Mouse (Mus musculus): ENCODE results near the gene Stk17b.

The Stk17b gene

DNA sequence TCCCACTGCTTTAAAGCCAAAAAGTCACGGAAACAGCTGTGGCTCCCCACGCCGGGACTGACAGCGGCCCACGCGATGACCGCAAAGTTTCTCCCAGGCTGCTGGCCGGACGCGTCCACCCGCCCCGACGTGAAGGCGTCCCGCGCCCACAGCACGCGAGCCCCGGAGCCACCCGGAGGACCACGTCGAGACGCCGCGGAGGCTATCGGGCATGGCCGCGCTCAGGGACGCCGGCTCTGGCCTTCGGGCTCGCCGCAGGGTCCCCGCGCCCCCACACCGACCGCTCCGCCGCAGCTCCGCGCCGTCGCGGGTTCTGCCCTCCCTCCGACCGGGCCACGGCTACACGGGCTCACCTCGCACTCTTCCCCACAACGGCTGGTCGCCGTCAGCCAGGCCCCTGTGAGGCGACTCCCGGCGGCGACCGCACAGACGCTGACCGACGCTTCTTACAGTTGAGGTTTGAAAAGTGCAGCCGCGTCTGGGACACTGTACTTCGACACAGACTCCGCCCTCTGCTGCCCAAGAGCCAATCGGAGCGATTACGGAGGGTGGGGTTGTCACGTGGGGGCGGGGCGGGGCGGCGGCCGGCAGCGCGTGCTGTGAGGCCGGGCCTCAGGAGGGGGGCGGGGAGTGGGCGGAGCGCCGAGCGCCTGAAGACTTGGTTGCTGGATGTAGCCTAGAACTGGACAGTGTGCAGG is at the start of gene Stk17b:
Gene Stk17b (minus strand): TSS at position 504 of the 698 bp plus-strand sequence.
- DNase-seq, result peak; percentile 97

DNA sequence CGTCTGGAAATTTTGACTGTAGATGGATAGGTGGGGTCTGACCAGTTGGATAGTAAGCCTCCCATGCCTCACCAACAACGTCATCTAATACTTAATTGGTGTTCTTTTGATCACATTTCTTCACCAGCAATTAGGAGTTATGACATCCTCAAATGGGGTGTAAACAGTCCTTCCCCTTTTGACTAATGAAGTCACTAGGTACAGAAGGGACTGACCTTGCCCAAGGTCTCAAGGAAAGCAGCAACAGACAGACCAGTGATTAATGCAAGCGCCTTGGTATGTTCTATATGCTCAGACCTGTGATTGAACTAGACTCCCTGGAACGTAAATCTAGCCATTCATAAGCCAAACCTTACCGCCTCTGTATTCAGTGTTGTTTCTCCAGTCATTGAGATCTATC is 45.3 kb upstream of the Stk17b start:
- no peak for DNase-seq

DNA sequence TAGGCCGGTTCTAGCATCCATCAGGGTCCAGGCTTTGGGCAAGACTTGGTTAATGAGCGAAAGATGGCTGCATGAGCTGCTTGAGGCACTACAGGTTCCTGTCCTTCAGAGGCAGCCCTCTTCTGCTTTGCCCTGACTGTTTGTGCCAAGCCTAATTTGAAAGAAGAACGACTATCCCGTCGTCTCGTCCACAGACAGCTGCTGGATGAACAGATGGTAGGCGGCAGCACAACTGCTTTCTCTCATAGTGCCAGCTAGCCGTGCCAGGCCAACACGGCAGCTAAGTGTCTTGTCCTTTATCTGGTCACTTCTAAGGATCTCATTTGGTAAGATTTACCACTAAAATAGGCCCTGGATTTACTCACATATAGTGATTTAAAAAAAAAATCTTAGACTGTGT is 44.1 kb upstream of the Stk17b start:
- no peak for DNase-seq

DNA sequence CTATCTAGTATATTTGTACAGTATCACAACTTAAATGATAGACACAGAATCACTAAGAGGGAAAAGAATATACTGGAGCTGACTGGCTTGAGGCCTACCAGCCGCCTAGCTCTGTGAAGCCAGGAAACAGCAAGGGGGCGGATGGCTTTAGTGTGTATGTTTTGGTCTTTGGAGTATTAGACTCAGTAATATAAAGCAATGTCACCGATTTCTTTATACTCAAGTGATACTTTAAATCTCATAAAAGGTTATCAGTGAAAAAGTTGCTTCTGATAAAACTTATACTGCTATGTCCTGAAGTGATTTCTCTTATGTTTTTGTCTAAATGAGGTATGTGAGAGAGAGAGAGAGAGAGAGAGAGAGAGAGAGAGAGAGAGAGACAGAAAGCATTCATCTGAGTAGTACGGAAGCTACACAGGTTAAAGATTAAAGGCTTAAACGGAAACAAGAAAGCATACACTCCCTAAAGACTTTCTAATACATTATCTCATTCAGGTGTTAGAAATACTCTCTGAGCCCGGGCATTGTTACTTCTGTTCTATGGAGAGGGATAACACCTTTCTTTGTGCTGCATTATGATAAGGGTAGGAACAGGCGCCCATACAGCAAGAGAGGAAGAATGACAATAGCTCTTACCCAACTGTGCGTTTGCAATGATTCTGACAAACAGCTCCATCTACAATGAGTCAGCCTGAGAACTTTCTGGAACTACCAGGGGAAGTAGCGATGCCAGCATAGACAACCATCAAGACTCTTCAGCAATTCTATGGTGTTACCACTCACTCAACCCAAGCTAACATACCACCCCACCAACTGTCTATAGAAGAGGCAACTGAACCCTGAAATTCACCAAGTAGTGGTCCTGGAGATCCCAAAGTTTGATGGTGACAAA is 39.7 kb upstream of the Stk17b start:
- DNase-seq, result no peak

DNA sequence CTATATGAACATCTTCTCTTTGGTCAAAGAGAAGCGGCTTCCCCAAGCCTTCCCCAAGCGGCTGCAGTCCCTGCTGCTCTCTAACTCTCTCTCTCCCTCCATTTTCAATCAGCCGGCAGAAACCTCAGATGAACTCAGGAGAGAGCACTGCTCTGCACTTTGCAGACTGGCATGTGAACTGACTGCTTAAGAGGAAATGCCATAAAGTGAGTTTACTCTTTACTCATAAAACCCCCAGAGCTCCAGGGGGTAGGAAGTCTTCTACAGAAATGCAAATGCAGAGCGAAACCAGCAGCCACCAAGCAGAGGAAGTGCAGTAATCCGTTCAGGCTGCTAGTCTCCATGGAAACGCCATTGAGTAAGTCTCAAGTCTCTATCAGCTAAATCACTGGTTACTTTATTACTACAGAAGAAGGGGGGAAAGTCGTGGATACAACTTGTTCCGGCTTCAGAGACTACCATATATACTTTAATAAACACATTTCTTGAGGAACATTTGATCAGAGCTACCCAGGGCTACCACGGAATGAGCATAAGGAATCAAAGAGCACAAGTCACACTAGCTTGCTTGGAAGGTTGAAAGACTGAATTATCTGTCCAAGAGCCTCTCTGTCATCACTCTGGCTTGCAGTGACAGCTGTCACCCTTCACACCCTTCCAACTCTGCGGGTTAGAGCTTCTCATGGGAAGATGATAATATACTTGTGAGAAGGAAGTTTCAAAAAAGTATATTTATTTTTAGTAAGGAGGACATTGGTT is 38.8 kb upstream of the Stk17b start:
- DNase-seq, result peak; percentile 61

DNA sequence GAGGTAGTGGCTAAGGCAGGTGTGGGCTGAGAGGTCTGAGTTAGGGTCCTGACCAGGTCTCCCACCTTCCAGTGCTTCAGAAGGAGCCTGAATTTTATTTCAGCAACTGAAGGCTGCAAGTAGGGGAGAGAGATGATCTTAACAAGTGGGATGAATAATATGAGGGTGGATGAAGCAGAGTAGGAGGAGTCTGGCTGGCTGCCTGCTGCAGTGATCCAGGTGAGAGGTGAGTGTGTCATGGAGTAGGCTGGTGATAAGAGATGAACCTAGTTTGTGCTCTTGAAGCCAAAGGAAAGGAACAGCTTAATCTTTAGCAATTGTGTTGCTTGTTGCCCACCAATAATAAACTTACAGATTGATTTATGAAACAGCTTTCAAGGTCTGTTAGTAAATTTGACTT is 37.0 kb upstream of the Stk17b start:
- DNase-seq, result no peak

DNA sequence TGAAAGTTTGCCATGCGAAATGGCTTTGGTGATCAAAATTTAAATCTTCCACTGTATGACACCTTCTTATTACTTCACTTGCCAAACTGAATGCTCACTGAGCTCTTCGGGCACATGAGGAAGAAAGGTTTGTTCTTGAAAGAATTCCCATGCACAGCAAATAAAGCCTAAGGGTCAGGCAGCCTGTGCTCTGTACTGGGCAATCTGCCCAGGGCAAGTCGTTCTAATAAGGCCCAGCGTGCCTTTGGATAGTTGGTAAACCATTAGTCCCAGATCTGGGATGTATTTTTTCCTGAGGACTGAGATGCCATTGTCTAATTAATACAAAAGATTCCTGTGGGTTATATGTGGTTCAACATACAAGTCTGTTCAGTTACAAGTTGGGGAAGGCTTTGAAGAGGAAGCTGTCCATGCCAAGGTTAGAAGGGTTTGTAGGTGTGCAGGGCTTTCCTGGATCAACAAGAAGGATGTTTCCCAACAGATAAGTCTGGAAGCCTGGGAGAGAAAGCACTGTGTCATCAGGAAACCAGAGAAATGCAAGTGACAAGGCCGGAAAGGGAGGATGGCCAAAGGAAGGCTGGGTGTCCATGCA is 35.1 kb upstream of the Stk17b start:
- peak; percentile 46 for DNase-seq

DNA sequence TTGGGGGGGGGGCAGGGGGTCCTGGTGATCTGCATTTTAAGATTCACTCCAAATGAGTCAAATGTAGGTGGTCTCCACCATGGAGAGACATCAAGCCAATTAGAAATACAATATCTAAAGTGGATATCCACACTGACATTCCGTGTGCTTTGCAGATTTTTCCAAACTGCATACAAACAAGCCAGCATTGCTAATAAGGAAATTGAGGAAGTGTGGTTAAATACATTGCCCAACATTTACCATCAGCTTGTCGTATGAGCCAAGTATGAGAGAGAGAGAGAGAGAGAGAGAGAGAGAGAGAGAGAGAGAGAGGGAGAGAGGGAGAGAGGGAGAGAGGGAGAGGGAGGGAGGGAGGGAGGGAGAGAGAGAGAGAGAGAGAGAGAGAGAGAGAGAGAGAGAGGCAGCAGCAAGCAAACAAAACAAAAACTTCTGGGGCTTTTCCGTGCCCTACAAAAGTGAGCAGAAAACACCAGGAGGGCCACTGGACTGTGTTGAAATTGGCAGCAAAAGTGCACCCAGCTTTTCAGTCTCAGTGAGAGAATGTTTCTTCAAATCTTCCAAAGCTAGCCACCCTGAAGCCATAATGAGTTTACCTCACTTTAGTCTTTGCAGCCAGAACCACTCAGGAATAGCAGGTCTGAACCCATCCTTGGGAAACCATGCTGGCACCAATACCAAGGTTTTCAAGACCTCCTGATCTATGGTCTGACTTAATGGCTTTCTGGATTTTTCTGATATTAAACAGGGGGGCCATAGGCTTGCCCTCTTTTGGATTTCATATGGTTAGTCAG is 33.2 kb upstream of the Stk17b start:
- DNase-seq, result no peak

DNA sequence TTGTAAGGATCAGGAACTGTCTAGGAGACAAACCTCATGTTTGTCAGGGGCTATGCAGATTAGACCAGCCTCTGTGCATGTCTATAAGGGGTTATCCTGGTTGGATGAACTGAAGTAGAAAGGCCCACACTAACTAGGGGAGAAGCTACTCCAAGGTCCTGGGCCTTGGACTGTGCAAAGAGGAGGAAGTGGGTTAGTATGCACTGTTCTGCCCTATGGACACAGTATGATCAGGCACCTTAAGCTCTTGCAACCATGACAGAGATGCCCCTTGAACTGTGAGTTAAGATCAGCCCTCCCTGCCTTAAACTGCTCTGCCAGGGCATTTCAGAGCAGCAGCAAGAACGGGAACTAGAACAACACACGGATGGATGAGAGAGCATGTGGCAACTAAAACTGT is 31.3 kb upstream of the Stk17b start:
- no peak for DNase-seq

DNA sequence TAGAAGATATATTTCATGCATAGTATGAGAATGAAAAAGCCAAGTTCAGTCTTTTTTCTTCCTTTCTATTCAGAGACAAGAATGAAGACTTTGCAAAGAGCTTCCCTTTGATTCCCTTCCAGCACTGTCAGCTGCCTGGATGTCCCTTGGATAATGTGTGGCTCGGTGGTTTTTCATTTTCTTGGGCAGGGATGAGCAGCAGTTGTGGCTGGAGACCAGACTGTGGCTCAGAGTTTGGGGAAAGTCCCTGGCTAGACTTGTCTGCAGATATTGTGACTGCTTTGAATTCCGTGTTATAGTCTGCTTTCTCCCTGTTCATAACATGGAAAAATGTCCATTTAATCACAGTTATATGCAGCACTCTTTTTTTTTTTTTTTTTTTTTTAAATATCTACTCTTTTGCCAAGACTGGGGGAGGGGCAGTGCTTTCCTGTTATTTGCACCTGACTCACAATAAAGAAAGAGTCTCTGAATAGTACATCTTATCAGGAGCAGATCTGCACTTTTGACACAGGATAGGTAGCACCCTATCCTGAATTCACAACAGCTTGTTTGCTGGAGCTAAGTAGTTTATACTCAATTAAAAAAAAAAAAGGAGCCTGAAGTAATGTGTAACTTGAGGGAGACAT is 29.2 kb upstream of the Stk17b start:
- DNase-seq, result no peak

DNA sequence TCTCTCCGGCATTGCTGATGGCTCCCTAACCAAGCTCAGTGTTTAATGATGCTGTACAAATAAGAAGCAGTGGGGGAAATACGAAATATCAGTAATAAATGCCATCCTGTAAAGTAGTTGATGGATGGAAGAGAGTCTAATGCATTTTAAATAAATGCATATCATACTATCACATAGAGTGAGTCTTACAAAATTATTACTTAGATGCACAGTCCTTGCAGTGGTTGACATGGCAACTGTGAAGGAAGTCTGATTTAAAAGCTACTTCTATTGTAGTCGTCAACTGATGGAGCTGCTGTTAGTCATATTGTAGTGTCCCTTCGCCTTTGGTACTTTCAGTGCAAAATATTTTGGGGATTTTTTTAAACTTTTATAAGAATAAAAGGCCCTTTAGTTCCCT is 26.9 kb upstream of the Stk17b start:
- no peak for DNase-seq

DNA sequence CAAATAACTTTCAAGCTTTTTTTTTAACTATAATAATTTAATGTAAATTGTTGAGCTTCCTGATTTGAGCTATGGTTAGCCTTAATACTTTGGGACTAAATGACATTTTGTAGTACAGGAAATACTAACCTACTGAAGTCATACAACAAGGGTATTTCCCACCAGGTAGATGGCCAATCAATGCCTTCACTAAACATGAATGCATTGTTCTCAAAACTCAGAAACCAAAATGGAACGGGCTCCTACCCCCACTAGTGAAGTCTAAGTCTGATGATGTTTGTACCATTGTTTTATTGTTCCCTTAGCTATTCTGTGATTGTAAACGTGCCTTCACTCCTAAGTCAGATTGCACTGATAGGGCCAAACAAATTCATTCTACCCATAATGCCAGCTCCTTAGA is 23.2 kb upstream of the Stk17b start:
- DNase-seq, result no peak

DNA sequence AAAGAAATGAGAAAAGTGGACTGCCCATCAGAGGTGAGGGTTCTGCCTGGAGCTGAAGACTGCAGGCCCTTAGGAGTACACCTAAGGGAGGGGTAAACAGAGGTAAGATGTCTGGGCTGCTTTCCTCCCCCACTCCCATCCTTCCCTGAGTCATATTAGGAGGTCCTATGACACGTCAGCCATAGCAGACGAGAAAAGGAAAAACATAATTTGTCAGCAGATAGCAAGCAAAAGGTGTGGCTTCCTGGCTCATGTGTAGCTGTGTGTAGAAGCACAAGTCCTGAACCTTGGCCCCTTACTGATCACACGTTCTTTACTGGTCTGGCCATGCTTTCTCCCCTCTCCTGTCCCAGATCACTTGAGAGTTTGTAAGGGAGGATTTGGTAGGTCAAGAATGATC is 12.8 kb upstream of the Stk17b start:
- no peak for DNase-seq

DNA sequence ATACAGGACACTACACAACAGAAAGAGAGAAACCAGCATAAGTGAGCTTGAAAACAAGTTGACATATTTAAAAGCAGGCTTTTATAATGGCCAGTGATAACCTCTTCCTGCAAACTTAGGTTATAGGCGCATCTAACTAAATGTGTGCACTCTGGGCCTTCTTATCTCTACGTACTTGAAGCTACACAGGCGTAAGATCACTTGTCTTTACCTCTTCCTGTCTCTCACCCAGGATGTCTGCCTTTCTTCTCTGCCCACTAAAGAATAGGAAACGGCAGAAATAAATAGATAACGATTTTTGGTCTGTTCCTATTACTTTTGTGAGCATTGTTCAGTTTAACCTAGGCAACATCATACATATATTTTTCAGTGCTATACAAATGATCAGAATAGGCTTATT is 12.1 kb upstream of the Stk17b start:
- DNase-seq, result no peak

DNA sequence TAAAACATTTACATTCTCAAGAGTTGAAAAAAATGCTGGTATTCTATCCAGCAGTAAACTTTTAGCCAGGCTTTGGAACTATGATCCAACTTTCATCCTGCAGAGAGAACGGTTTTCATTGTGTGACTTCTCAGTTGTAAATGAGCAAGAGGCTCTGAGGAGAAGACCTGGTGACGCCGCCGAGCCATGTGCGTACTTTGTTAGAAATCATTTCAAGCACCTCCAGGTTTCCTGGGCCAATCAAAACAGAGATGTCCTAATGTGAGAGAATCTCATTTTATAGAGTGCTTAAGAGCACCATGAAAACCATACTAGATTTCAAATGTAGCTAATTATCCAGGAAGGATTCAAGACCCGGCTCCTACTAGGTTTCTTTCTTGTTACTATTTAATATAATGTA is 11.2 kb upstream of the Stk17b start:
- DNase-seq, result no peak

DNA sequence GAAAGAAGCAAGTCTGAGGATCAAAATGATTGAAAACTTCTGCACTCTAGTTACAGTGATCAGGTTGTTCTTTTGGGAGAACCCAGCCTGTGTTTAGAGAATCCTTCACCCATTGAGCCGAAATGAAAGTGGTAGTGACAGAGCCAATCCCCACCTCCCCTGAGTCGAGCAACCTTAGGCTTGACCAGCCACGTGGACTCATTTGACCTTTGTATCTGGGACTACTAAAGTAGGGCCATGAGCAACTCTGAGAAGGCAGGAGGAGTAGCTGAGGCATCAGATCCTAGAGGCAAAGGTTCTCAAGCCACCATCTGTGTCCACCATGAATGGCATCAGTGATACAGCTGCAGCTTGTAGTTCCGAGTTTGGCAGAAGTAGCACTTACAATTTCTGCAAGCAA is 10.6 kb upstream of the Stk17b start:
- no peak for DNase-seq

DNA sequence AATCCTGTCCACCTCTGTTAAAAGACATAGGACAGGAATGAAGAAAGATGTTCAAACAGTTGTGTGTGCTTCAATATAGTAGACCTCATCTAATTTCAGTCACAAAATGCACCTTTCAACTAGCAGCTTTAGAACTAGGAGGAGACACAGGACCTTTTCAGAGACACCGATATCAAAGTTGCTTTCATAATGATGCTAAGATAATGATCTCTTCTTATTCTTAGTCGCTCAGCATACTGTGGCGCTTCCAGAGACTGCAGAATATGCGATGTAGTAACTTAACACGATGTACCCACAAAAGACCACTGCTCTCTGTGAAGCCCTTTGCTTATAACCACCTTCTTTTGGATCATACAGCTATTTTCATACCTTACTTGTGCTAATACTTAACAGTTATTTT is 10.1 kb upstream of the Stk17b start:
- no peak for DNase-seq

DNA sequence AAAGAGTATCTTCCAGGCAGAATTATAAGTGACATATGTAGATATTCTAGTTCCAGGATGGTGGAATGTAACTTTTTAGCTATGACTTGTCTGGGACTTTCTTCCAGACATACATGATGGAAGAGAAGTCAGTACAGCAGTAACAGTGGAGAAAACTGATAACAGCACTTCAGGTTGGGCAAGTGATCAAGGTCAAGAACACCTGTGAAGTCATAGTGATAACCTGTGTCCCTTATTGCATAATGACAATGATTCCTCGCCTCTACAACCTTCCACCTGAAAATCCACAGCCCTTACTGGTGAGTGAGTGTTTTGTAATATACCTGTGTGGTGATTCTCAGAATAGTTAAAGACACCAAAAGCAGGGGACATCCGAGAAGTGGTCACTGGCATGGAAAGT is 9.3 kb upstream of the Stk17b start:
- DNase-seq, result no peak

DNA sequence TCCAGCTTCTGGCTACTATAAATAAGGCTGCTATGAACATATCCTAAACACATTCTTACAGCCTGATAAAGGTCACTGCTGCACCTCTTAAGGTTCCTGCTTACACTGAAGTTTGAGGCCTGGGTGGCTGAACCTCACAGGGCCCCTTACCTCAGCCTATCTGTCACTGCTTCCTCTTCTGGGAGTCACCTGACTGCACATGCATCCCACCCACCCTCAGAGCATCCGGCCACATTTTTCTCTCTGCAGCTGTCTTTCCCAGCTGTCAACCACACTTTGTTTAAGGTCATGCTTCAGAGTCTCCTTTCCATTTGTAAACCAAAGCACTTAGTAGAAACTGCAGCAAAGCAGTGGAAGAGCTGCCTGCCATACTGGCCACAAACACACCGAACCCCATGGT is 6.3 kb upstream of the Stk17b start:
- no peak for DNase-seq

DNA sequence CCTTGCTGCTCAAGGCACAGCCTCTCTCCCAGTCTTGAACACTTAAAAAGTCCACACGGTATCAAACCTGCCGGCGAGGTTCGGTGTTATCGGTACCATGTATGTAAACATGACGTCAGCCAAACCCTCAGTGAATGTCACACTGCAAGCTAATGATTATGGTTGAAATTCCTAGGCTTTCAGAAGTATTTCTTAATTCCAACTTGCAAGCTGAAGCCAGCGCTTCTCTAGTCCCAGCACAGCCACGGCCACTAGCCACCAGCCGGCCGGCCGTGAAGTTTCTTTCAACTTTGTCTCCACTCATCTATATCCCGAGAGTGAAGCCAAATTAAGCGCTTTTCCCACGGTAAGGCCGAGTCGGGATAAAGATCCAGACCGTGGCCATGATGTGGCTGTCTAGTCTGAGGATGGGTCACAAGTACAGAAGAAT is 718 bp downstream of the Stk17b start:
- DNase-seq, result peak; percentile 48

DNA sequence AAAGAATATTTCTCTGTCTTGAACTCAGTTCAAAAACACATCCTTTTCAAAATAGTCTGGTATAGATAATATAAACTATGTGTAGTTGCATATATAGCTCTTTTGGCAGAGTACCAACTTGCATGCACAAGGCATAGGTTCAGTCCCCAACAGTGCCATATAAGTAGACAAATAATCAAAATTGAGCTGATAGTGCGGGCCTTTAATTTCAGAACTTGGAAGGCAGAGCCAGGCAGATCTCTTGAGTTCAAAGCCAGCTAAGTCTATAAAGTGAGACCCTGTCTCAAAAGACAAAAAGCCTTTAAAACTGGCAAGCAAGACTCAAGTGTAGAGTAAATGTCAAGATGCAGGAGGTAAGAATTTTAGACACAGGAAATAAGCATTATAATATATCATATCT is 2.1 kb downstream of the Stk17b start:
- no peak for DNase-seq

DNA sequence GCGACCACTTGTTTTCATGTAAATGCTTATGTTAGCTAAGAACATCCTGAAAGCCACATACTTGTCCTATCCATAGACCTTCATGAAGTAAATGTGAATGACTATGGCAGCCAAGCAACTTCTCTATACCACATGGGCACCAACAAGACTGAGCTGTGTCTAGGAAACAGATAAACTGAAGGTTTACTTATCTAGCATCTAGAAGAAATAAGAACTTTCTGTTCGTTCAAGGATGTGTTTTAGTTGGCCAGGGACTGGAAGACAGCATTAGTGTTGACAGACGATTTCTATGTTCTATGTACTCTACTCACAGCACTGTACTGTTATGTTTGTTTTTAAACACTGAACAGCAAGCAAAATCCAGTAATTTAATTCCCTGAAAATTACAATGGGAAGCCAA is 2.9 kb downstream of the Stk17b start:
- no peak for DNase-seq

Data from kidney, postnatal 14 days (tissue).